Mouse (Mus musculus): Measurements from ENCODE around the gene Tpbg.

- TF ChIP-seq CTCF (IDR thresholded peaks at IDR 0.05; ENCODE audit: extremely low read depth, insufficient read depth, insufficient read length, insufficient replicate concordance): no peak
- no peak for TF ChIP-seq POLR2A (IDR thresholded peaks at IDR 0.05; ENCODE audit: low read depth, low read length)
Observed at GRCm38 (mm10) chr9:85806411-85806810, 35.8 kb upstream of the Tpbg start.

Measured in spleen, adult 2 months (tissue).